Mouse (Mus musculus) kidney, embryonic 14.5 days (tissue): ENCODE measurements at regions not wholly inside any gene's neighbourhood (a gene's known extent, or its start where the extent isn't known, plus 50 kb on each side); places are given as distances from the start of the nearest gene placed in this dataset.
A peak's percentile ranks its signal among the peaks of the same experiment; 100 is the strongest.

ENCODE experiments used
- ATAC-seq: fragments of 200-750 bp; cut with Nextera tagmentation; 2 replicates; pipeline ENCODE4 v1.8.0; 2017; ENCODE audit warnings: moderate number of reproducible peaks, mild to moderate bottlenecking, moderate TSS enrichment, moderate library complexity; ENCODE audit not compliant: low FRiP score, low TSS enrichment
- H3K27ac ChIP-seq: fragments of 300-500 bp; sonication (generic); 2 replicates; pipeline ENCODE4 v1.5.1; 2014; ENCODE audit warnings: low read depth, mild to moderate bottlenecking, low read length, moderate library complexity, mixed read lengths
- H3K27me3 ChIP-seq: fragments of 300-500 bp; sonication (generic); 2 replicates; pipeline ENCODE4 v1.6.1; 2014; ENCODE audit warnings: mild to moderate bottlenecking, low read length; ENCODE audit not compliant: control insufficient read depth, insufficient read depth
- H3K36me3 ChIP-seq: fragments of 300-500 bp; sonication (generic); 2 replicates; pipeline ENCODE4 v1.6.1; 2014; ENCODE audit warnings: low read length, mixed read lengths; ENCODE audit not compliant: control insufficient read depth, insufficient read depth
- H3K4me1 ChIP-seq: fragments of 300-500 bp; sonication (generic); 2 replicates; pipeline ENCODE4 v1.6.1; 2014; ENCODE audit warnings: low read length, mixed read lengths; ENCODE audit not compliant: control insufficient read depth, insufficient read depth
- H3K4me2 ChIP-seq: fragments of 300-500 bp; sonication (generic); replicated peaks from 2 replicates; pipeline ENCODE4 v1.6.1; 2014; ENCODE audit warnings: low read depth, mild to moderate bottlenecking, low read length
- H3K4me3 ChIP-seq: fragments of 300-500 bp; sonication (generic); 2 replicates; pipeline ENCODE4 v1.5.1; 2014; ENCODE audit warnings: mild to moderate bottlenecking, low read length
- H3K9ac ChIP-seq: fragments of 300-500 bp; sonication (generic); 2 replicates; pipeline ENCODE4 v1.6.1; 2014; ENCODE audit warnings: low read depth, mild to moderate bottlenecking, low read length, moderate library complexity
- H3K9me3 ChIP-seq: fragments of 300-500 bp; sonication (generic); 2 replicates; pipeline ENCODE4 v1.6.1; 2016; ENCODE audit warnings: low read length; ENCODE audit not compliant: control insufficient read depth
- WGBS: fragments of 180-500 bp; shearing (Covaris S2); extraction: QIAGEN DNeasy Blood & Tissue Kit; methylation state at CpG from one replicate; pipeline ENCODE4 v1.1.7; 2014; 5-methylcytosine and 5-hydroxymethylcytosine counted together

DNA sequence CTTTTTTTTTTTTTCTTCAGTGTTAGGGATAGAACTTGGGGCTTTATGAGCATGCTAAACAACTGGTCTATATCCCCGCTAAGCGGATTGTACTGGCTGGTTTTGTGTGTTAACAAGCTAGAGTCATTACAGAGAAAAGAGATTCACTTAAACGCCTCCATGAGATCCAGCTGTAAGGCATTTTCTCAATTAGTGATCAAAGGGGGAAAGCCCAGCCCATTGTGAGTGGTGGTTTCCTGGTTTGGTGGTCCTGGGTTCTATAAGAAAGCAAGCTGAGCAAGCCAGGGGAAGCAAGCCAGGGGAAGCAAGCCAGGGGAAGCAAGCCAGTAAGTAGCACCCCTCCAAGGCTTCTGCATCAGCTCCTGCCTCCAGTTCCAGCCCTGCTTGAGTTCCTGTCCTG, 147.9 kb upstream of the 4931429L15Rik start:
- H3K9ac ChIP-seq = no peak overlapping the region
- no peaks in the 10 kb centered on the region for H3K27me3 ChIP-seq
- H3K4me2 ChIP-seq = no peak overlapping the region
- H3K9me3 ChIP-seq = no peaks in the 10 kb centered on the region
- 42% methylated on average over 3 of the region's 3 CpGs for WGBS
- no peak overlapping the region for H3K4me3 ChIP-seq
- ATAC-seq = no peak
- H3K27ac ChIP-seq = no peak overlapping the region
- no peaks in the 10 kb centered on the region for H3K36me3 ChIP-seq
- peaks cover 15% of the 10 kb centered on the region; the same call in 1 of the 2 replicates for H3K4me1 ChIP-seq

DNA sequence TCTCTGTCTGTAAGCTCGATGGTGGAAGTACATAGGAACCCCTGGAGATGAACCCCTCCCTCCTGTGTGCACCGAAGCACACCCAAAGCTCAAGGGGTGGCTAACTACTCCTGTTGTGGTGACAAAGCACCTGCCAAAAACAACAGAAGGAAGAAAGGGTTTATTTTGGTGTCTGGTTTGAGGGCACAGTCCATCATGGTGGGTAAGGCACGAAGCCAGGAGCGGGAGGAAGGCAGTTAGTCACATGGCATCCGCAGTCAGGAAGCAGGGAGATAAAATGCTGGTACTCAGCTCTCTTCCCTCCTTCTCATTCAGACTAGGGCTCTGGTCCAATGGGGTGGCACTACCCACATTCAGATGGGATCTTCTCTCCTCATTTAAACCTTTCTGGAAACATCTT, 142.9 kb upstream of the 4931429L15Rik start:
- H3K36me3 ChIP-seq = no peaks in the 10 kb centered on the region
- WGBS = 89% methylated on average over 5 of the region's 5 CpGs
- H3K9ac ChIP-seq = no peak overlapping the region
- H3K27me3 ChIP-seq = no peaks in the 10 kb centered on the region
- no peak overlapping the region for H3K4me3 ChIP-seq
- no peak for ATAC-seq
- no peaks in the 10 kb centered on the region for H3K4me1 ChIP-seq
- no peaks in the 10 kb centered on the region for H3K9me3 ChIP-seq
- H3K27ac ChIP-seq = no peak overlapping the region
- no peak overlapping the region for H3K4me2 ChIP-seq

DNA sequence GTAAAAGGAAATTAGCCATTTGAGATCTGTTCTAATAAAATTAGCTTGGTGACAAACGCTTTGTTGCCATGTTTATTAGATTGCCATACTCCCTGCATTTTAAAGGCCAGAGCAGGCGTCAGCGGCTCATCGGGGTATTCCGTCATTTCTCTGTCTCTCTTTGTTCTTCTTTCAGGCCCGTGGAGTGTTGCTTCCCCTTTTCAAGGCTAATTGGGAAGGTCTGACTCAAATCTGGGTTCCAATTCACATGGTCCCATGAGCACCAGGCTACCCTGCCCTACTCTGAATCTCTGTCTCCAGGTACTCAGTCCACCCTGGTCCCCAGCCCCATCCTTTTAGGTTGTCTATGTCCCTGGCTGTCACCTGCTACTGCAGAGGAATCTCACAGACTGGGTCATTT, 138.2 kb upstream of the 4931429L15Rik start:
- no peak overlapping the region for H3K27ac ChIP-seq
- H3K9me3 ChIP-seq = no peaks in the 10 kb centered on the region
- no peaks in the 10 kb centered on the region for H3K27me3 ChIP-seq
- H3K4me1 ChIP-seq = 0 out of 2 replicates have a peak, but pooled peaks cover 5% of the 10 kb centered on the region
- H3K4me2 ChIP-seq = no peak overlapping the region
- H3K36me3 ChIP-seq = no peaks in the 10 kb centered on the region
- 74% methylated on average over 6 of the region's 6 CpGs for WGBS
- ATAC-seq = no peak
- H3K9ac ChIP-seq = no peak overlapping the region
- no peak overlapping the region for H3K4me3 ChIP-seq

GRCm38 (mm10) chr9:46454807-46455610, 135.2 kb upstream of the 4931429L15Rik start:
- Histone ChIP-seq H3K4me1 (0 out of 2 replicates have a peak, but pooled peaks cover 5% of the 10 kb centered on the region), H3K4me3 (no peak overlapping the region), H3K27ac (no peak overlapping the region), H3K4me2 (no peak overlapping the region), H3K36me3 (no peaks in the 10 kb centered on the region), H3K9me3 (no peaks in the 10 kb centered on the region), H3K9ac (no peak overlapping the region), H3K27me3 (no peaks in the 10 kb centered on the region)
- WGBS = 57% methylated on average over 7 of the region's 7 CpGs
- ATAC-seq = no peak

GRCm38 (mm10) chr9:46443191-46444095, 123.7 kb upstream of the 4931429L15Rik start:
- no peaks in the 10 kb centered on the region for H3K36me3 ChIP-seq
- no peaks in the 10 kb centered on the region for H3K9me3 ChIP-seq
- peak overlapping the region; percentile 48 for H3K4me2 ChIP-seq
- 0 out of 2 replicates have a peak, but pooled peaks cover 11% of the 10 kb centered on the region for H3K4me1 ChIP-seq
- H3K9ac ChIP-seq = 0 out of 2 replicates have a peak overlapping the region, but pooled peaks have one; percentile 14
- H3K27ac ChIP-seq = no peak overlapping the region
- H3K27me3 ChIP-seq = peaks cover 32% of the 10 kb centered on the region
- ATAC-seq = no peak
- H3K4me3 ChIP-seq = peak overlapping the region; percentile 33
- WGBS = under 1% methylated on average over 53 of the region's 53 CpGs

GRCm38 (mm10) chr9:46442739-46443181, 123.0 kb upstream of the 4931429L15Rik start:
- H3K4me2 ChIP-seq = peak overlapping the region; percentile 48
- 2% methylated on average over 19 of the region's 19 CpGs for WGBS
- no peaks in the 10 kb centered on the region for H3K9me3 ChIP-seq
- H3K27ac ChIP-seq = no peak overlapping the region
- ATAC-seq = peak; percentile 17; the same call in 1 of the 2 replicates
- H3K4me1 ChIP-seq = 0 out of 2 replicates have a peak, but pooled peaks cover 11% of the 10 kb centered on the region
- H3K9ac ChIP-seq = no peak overlapping the region
- peak overlapping the region; percentile 33 for H3K4me3 ChIP-seq
- no peaks in the 10 kb centered on the region for H3K36me3 ChIP-seq
- H3K27me3 ChIP-seq = peaks cover 32% of the 10 kb centered on the region

GRCm38 (mm10) chr9:46440226-46440625, 120.4 kb upstream of the 4931429L15Rik start:
- no peaks in the 10 kb centered on the region for H3K36me3 ChIP-seq
- no peak for ATAC-seq
- H3K4me3 ChIP-seq = no peak overlapping the region
- WGBS = 60% methylated on average over 5 of the region's 5 CpGs
- no peak overlapping the region for H3K9ac ChIP-seq
- H3K27me3 ChIP-seq = peaks cover 32% of the 10 kb centered on the region
- no peak overlapping the region for H3K27ac ChIP-seq
- peaks cover 7% of the 10 kb centered on the region for H3K9me3 ChIP-seq
- H3K4me2 ChIP-seq = no peak overlapping the region
- 0 out of 2 replicates have a peak, but pooled peaks cover 11% of the 10 kb centered on the region for H3K4me1 ChIP-seq

DNA sequence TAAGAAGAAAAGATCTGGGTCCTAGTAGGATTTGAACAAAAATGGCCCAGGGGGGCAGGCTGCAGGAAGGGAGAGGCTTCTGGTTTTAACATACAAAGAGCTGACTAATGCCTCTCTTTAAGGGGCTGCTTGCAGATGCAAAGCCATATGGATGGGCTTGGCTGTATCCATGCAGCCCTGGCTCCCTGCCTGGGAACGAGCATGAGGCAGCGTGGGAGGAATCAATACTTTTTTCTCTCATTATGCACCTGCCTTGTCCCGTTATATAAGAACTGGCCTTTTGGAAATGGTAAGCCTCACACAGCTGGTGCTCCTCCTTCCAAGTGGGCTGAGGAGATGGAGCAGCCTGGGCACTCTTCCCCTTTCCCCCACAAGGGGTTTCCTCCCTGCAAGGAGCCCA, 114.9 kb upstream of the 4931429L15Rik start:
- Histone ChIP-seq H3K4me2 (no peak overlapping the region), H3K4me3 (no peak overlapping the region), H3K27me3 (no peaks in the 10 kb centered on the region), H3K9ac (no peak overlapping the region), H3K4me1 (no peaks in the 10 kb centered on the region), H3K9me3 (peaks cover 10% of the 10 kb centered on the region), H3K27ac (no peak overlapping the region), H3K36me3 (no peaks in the 10 kb centered on the region)
- 87% methylated on average over 3 of the region's 3 CpGs for WGBS
- no peak for ATAC-seq
